Mouse (Mus musculus) cortical plate, adult 2 months (tissue): ENCODE data around the gene Wnt11.

Experiments used
- CTCF ChIP-seq: fragments of 200-500 bp; IDR thresholded peaks from 2 replicates; pipeline ENCODE4 v1.5.1; 2011; ENCODE audit warnings: mild to moderate bottlenecking, control low read depth, low read length; ENCODE audit not compliant: insufficient read depth; ENCODE audit errors: extremely low read depth
- POLR2A ChIP-seq: fragments of 200-500 bp; IDR thresholded peaks from 2 replicates; pipeline ENCODE4 v1.6.1; 2011; ENCODE audit warnings: mild to moderate bottlenecking, low read length, control low read depth; ENCODE audit not compliant: insufficient read depth; ENCODE audit errors: extremely low read depth

- TF ChIP-seq CTCF = no peak
- TF ChIP-seq POLR2A = no peak
Observed at GRCm38 (mm10) chr7:98823896-98824822, 10.8 kb upstream of the Wnt11 start.
